Mouse (Mus musculus) forebrain, postnatal 0 days (tissue): Measurements from ENCODE around the gene Thap4. TPM values are rescaled to one million over a fixed set of nuclear protein-coding genes. Genes with fewer than 3 reads are reported as not detected.
"Not testable (repeated sequence)": the region's sequence is repeated elsewhere in the genome, so short reads cannot be mapped to it uniquely, and the experiment has no call there.

ENCODE experiments used
- ATAC-seq: fragments of 200-750 bp; cut with Nextera tagmentation; 2 replicates; pipeline ENCODE4 v1.8.0; 2017; ENCODE audit warnings: mild to moderate bottlenecking, moderate library complexity
- DNase-seq: peaks from one replicate; pipeline ENCODE4 v3.0.0-alpha.2; 2015
- H3K27ac ChIP-seq: fragments of 300-500 bp; sonication (generic); 2 replicates; pipeline ENCODE4 v1.5.1; 2014; ENCODE audit warnings: low read depth, mild to moderate bottlenecking, antibody characterized with exemption, low read length, moderate library complexity, mixed read lengths
- H3K27me3 ChIP-seq: fragments of 300-500 bp; sonication (generic); 2 replicates; pipeline ENCODE4 v1.6.1; 2014; ENCODE audit warnings: mild to moderate bottlenecking, low read length, mixed read lengths; ENCODE audit not compliant: insufficient read depth
- H3K36me3 ChIP-seq: fragments of 300-500 bp; sonication (generic); 2 replicates; pipeline ENCODE4 v1.6.1; 2014; ENCODE audit warnings: mild to moderate bottlenecking, moderate library complexity; ENCODE audit not compliant: insufficient read depth
- H3K4me1 ChIP-seq: fragments of 300-500 bp; sonication (generic); 2 replicates; pipeline ENCODE4 v1.6.1; 2014; ENCODE audit warnings: antibody characterized with exemption; ENCODE audit not compliant: insufficient read depth
- H3K4me2 ChIP-seq: fragments of 300-500 bp; sonication (generic); 2 replicates; pipeline ENCODE4 v1.6.1; 2014; ENCODE audit warnings: low read depth, mild to moderate bottlenecking, moderate library complexity
- H3K4me3 ChIP-seq: fragments of 300-500 bp; sonication (generic); 2 replicates; pipeline ENCODE4 v1.5.1; 2014; ENCODE audit warnings: low read depth, low read length, mixed read lengths
- H3K9ac ChIP-seq: fragments of 300-500 bp; sonication (generic); 2 replicates; pipeline ENCODE4 v1.6.1; 2014; ENCODE audit warnings: mild to moderate bottlenecking
- H3K9me3 ChIP-seq: fragments of 300-500 bp; sonication (generic); 2 replicates; pipeline ENCODE4 v1.6.1; 2016; ENCODE audit warnings: low read length
- CTCF ChIP-seq: sonication (generic); IDR thresholded peaks from 2 replicates; pipeline ENCODE4 v1.5.1; 2016; ENCODE audit warnings: antibody characterized with exemption, control low read depth, low read depth
- WGBS: fragments of 180-500 bp; shearing (Covaris S2); extraction: QIAGEN DNeasy Blood & Tissue Kit; methylation state at CpG from one replicate; pipeline ENCODE4 v1.1.7; 2014; 5-methylcytosine and 5-hydroxymethylcytosine counted together
- polyA plus RNA-seq: library from polyadenylated mRNA; unstranded; fragments of >200 nt; fragmentation: Nextera tagmentation; extraction: Ambion mirVana; gene quantifications from 2 replicates; pipeline ENCODE4 v1.2.1, GENCODE M21; 2015
- total RNA-seq: library from RNA; depleted of rRNA; stranded (reverse); fragments of >200 nt; gene quantifications from 2 replicates; pipeline ENCODE4 v1.2.3, GENCODE M21; 2014; rRNA removed

Gene Thap4
- total and polyA plus RNA-seq, 2 experiments from 2014 or later, result 51.2 to 71.3 TPM

DNA sequence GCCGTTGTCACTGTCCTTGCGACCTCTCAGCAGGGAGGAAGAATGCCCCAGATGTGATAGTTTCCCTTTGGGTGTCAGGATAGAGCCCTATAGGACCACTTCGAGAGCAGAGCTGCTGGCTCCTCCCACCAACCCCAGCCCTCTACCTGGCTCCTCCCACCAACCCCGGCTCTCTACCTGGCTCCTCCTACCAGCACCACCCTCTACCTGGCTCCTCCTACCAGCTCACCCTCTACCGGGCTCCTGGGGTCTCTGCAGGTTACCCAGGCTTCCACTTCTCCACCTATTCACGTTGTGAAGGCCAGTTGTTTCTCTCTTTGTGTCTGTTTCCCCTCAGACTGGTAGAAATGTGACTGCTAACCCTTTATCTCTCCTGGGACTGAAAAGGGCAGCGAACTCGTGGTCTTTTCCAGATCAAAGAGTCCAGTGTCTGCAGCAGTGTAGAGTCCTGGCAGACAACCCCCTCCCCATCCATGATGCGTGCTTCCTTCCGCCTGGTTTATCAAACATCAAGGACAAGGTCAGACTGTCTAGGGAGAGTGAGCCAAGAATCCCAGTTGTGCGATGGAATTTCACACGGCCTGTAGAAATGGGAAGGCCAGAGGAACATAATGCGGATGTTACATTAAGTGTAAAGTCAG, 86.8 kb downstream of the Thap4 start:
- no peak overlapping the region for H3K27ac ChIP-seq
- H3K4me3 ChIP-seq, result no peak overlapping the region
- H3K9ac ChIP-seq, result no peak overlapping the region
- no peaks in the 10 kb centered on the region for H3K27me3 ChIP-seq
- no peak overlapping the region for H3K4me2 ChIP-seq
- DNase-seq (no peak), ATAC-seq (no peak)
- no peaks in the 10 kb centered on the region for H3K9me3 ChIP-seq
- TF ChIP-seq CTCF, result no peak
- 31% methylated on average over 13 of the region's 13 CpGs for WGBS
- peaks cover 5% of the 10 kb centered on the region; the same call in 1 of the 2 replicates for H3K4me1 ChIP-seq
- H3K36me3 ChIP-seq, result no peaks in the 10 kb centered on the region

DNA sequence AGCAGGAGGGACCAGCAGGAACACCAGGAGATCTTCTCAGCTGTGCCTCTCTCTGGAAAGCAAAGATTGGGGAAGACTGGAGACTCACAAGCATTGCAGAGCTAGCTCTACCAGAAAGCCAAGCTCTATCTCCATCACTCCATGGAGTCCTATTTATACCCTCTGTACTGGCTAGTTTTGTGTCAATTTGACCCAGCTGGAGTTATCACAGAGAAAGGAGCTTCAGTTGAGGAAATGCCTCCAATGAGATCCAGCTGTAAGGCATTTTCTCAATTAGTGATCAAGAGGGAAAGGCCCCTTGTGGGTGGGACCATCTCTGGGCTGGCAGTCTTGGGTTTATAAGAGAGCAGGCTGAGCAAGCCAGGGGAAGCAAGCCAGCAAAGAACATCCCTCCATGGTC, 96.1 kb downstream of the Thap4 start, which contains the start of gene Stk25:
Gene Stk25, minus strand, starts transcription at position 101 of the 400 bp plus-strand sequence.
- H3K27ac ChIP-seq, H3K9me3 ChIP-seq, H3K4me3 ChIP-seq, H3K27me3 ChIP-seq, DNase-seq, H3K36me3 ChIP-seq, H3K4me1 ChIP-seq, H3K9ac ChIP-seq, H3K4me2 ChIP-seq, ATAC-seq: not testable (repeated sequence)

DNA sequence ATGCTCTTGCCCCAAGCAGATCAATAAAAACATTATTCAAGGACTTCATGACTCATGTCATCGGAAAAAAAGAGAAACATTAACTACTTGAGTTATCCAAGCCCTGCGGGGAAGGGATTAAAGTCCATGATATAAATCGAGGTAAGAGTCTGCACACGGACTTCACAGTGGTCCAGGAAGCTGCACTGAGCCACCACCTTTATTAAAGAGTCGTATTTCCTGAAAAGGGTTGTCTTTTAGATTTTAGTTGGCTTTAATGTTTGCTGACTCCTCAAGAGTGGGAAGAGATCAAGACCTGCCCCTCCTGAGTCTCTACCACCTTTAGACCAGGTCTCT, 97.7 kb downstream of the Thap4 start:
- H3K4me2 ChIP-seq, result no peak overlapping the region
- H3K27me3 ChIP-seq, result no peaks in the 10 kb centered on the region
- WGBS, result 91% methylated on average over 5 of the region's 5 CpGs
- no peak for DNase-seq
- ATAC-seq, result no peak
- no peak overlapping the region for H3K4me3 ChIP-seq
- no peak for TF ChIP-seq CTCF
- no peak overlapping the region for H3K27ac ChIP-seq
- no peaks in the 10 kb centered on the region for H3K4me1 ChIP-seq
- H3K36me3 ChIP-seq, result no peaks in the 10 kb centered on the region
- no peaks in the 10 kb centered on the region for H3K9me3 ChIP-seq
- no peak overlapping the region for H3K9ac ChIP-seq

DNA sequence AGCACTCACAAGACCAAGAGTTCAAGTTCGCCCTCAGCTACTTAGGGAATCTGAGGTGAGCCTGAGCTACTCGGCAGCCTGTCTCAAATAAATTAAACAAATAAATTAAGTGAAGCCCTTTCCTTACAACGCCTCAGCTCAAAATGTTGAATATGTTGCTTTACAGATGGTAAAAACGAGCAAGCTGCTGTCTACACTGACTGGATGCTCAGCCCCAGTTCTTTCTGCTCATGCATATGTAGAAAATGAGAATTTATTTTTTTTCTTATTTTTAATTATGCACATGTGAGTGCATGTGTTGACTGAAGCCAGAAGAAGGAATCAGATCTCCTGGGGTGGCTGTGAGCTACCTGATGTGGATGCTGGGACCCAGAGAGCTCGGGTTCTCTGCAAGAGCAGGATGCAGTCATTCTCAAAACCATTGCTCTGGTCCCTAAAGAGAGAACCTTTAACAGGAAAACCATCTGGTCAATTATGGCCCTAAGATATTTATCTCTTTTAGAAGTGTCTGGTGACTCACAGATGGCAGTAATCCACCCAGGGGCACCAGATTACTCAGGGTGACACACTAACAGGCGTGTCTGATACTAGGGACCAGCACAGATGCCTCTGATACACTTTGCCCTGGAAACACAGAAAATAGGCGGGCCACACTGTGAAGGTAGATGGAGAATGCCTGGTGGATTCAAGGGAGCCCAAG, 98.2 kb downstream of the Thap4 start:
- H3K9ac ChIP-seq, result no peak overlapping the region
- H3K27ac ChIP-seq, result no peak overlapping the region
- no peak overlapping the region for H3K4me3 ChIP-seq
- 63% methylated on average over 7 of the region's 7 CpGs for WGBS
- no peaks in the 10 kb centered on the region for H3K4me1 ChIP-seq
- H3K36me3 ChIP-seq, result no peaks in the 10 kb centered on the region
- peak; percentile 78 for ATAC-seq
- H3K27me3 ChIP-seq, result no peaks in the 10 kb centered on the region
- H3K9me3 ChIP-seq, result no peaks in the 10 kb centered on the region
- H3K4me2 ChIP-seq, result no peak overlapping the region
- TF ChIP-seq CTCF, result no peak
- peak; percentile 40 for DNase-seq

DNA sequence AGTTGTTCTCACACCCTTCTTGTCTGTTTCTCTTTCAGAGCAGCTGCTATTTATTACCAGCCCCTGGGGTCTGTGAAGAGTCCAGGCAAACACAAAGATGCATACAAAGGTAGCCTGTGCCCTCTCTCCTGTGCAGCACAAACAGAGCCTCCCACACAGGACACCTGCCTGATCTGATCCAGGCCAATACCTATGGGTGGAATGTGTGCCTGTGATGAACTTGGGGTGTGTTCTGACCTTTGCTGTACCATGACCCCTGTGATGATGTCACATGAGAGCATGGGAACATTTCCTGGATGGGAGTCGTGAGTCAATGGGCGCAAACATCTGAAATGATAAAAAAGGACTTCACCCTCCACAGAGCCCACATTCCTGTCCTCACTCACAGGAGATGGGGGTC, 99.9 kb downstream of the Thap4 start:
- no peak for TF ChIP-seq CTCF
- no peak overlapping the region for H3K27ac ChIP-seq
- whole genome bisulfite sequencing, result 82% methylated on average over 2 of the region's 2 CpGs
- H3K9ac ChIP-seq, result no peak overlapping the region
- H3K36me3 ChIP-seq, result no peaks in the 10 kb centered on the region
- H3K4me1 ChIP-seq, result no peaks in the 10 kb centered on the region
- ATAC-seq (no peak), DNase-seq (no peak)
- H3K27me3 ChIP-seq, result no peaks in the 10 kb centered on the region
- no peak overlapping the region for H3K4me2 ChIP-seq
- no peaks in the 10 kb centered on the region for H3K9me3 ChIP-seq
- no peak overlapping the region for H3K4me3 ChIP-seq

DNA sequence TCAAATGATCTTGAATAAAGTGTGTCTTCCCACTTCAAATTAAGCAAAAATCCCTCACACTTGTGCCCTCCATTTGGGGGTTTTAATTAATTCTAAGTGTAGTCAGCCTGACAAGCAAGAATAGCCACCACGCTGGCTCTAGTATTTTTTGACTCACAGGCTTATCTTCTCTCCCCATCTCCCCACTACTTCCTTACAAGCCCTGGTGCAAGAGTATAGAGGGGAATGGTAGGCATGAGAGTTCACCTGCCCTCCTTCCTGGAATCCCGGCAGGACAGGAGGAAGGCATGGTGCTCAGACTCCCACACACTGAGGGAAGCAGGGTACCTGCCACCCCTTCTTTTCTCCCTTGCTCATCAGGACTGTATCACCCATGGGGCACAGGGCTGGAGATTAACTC, 100.4 kb downstream of the Thap4 start:
- Histone ChIP-seq H3K9me3 (no peaks in the 10 kb centered on the region), H3K27ac (no peak overlapping the region), H3K4me2 (no peak overlapping the region), H3K36me3 (no peaks in the 10 kb centered on the region), H3K9ac (no peak overlapping the region), H3K4me3 (no peak overlapping the region), H3K27me3 (no peaks in the 10 kb centered on the region), H3K4me1 (no peaks in the 10 kb centered on the region)
- DNase-seq (no peak), ATAC-seq (no peak)
- WGBS, result 57% methylated on average over 2 of the region's 2 CpGs
- TF ChIP-seq CTCF, result no peak

Other genes starting within 250 kb of the Thap4 start
- 2.7 and 4.4 TPM in 2 replicates for gene Farp2, start 242.8 kb downstream of the Thap4 start, total RNA-seq
- gene Farp2, start 242.8 kb downstream of the Thap4 start, polyA plus RNA-seq, result 1.8 and 2.1 TPM in 2 replicates
- 278 and 312 TPM in 2 replicates for gene Stk25, start 96.2 kb downstream of the Thap4 start, total RNA-seq
- gene Stk25, start 96.2 kb downstream of the Thap4 start, polyA plus RNA-seq, result 371 and 381 TPM in 2 replicates
- 94.6 and 119 TPM in 2 replicates for gene Bok, start 69.2 kb downstream of the Thap4 start, total RNA-seq
- 113 and 150 TPM in 2 replicates for gene Bok, start 69.2 kb downstream of the Thap4 start, polyA plus RNA-seq
- 46.0 and 50.6 TPM in 2 replicates for gene Atg4b, start 3.4 kb downstream of the Thap4 start, total RNA-seq
- gene Atg4b, start 3.4 kb downstream of the Thap4 start, polyA plus RNA-seq, result 72.6 and 72.7 TPM in 2 replicates
- 90.9 and 97.1 TPM in 2 replicates for gene Dtymk, start 47.1 kb upstream of the Thap4 start, total RNA-seq
- 123 and 138 TPM in 2 replicates for gene Dtymk, start 47.1 kb upstream of the Thap4 start, polyA plus RNA-seq
- gene Ing5, start 49.1 kb upstream of the Thap4 start, total RNA-seq, result 9.3 and 12.9 TPM in 2 replicates
- 4.4 and 5.4 TPM in 2 replicates for gene Ing5, start 49.1 kb upstream of the Thap4 start, polyA plus RNA-seq
- 13.4 and 13.5 TPM in 2 replicates for gene D2hgdh, start 70.0 kb upstream of the Thap4 start, total RNA-seq
- 7.4 and 11.2 TPM in 2 replicates for gene D2hgdh, start 70.0 kb upstream of the Thap4 start, polyA plus RNA-seq
- 0.23 TPM in 1 of 2 replicates, not detected in the other for gene Gal3st2, start 106.4 kb upstream of the Thap4 start, total RNA-seq
- gene Gal3st2, start 106.4 kb upstream of the Thap4 start, polyA plus RNA-seq, result not detected in 2 replicates
- gene Gal3st2b, start 163.4 kb upstream of the Thap4 start, total RNA-seq, result not detected in 2 replicates
- not detected in 2 replicates for gene Gal3st2b, start 163.4 kb upstream of the Thap4 start, polyA plus RNA-seq
- not detected in 2 replicates for gene Gal3st2c, start 235.6 kb upstream of the Thap4 start, total RNA-seq
- gene Gal3st2c, start 235.6 kb upstream of the Thap4 start, polyA plus RNA-seq, result not detected in 2 replicates